28 mouse cellular contexts compared by ENCODE assay signal in genomic region chr6:55804681-55805000, GRCm38 (mm10). TPM values are rescaled to one million over a fixed set of nuclear protein-coding genes. Genes with fewer than 3 reads are reported as not detected.
DNase-seq lines count a peak whose midpoint lies in the region; ATAC-seq lines count a peak whose summit lies in the region.
"Had no signal": no experiment of that assay in that cellular context is flagged by ENCODE, and none has a peak within 500 bp of the region (broad histone marks: within the 10 kb centered on the region; RNA-seq: fewer than 3 reads in every experiment).

No protein-coding gene starts in this region.

- peaks cover 26% of the 10 kb centered on the region for H3K4me1 ChIP-seq in forebrain, embryonic 13.5 days
- peaks cover 7% of the 10 kb centered on the region for H3K4me1 ChIP-seq in forebrain, embryonic 10.5 days
- H3K4me1 ChIP-seq in hindbrain, embryonic 15.5 days (replicated peaks): peaks cover 6% of the 10 kb centered on the region; the same call in 1 of the 2 replicates
- H3K4me1 ChIP-seq in hindbrain, embryonic 14.5 days (replicated peaks; ENCODE audit: control insufficient read depth, insufficient read depth, low read length): peaks cover 6% of the 10 kb centered on the region; the same call in 1 of the 2 replicates
- H3K4me1 ChIP-seq: heart, embryonic 13.5 days; intestine, embryonic 15.5 days; lung, embryonic 15.5 days; midbrain, embryonic 12.5 days had no signal

- 82% methylated on average over 4 of the region's 4 CpGs for WGBS in forebrain, embryonic 13.5 days
- WGBS in forebrain, embryonic 10.5 days: 90% methylated on average over 4 of the region's 4 CpGs
- WGBS in hindbrain, embryonic 15.5 days: 83% methylated on average over 4 of the region's 4 CpGs
- WGBS in hindbrain, embryonic 14.5 days: 85% methylated on average over 4 of the region's 4 CpGs

- no peaks in the 10 kb centered on the region for H3K9me3 ChIP-seq in forebrain, embryonic 13.5 days (replicated peaks)
- H3K9me3 ChIP-seq in forebrain, embryonic 10.5 days: no peaks in the 10 kb centered on the region
- H3K9me3 ChIP-seq in hindbrain, embryonic 15.5 days: no peaks in the 10 kb centered on the region
- H3K9me3 ChIP-seq in hindbrain, embryonic 14.5 days (ENCODE audit: control insufficient read depth, low read length): no peaks in the 10 kb centered on the region
- H3K9me3 ChIP-seq: embryonic facial prominence, embryonic 10.5 days; embryonic facial prominence, embryonic 15.5 days; heart, embryonic 13.5 days; hindbrain, embryonic 10.5 days; intestine, embryonic 15.5 days; limb, embryonic 13.5 days; lung, embryonic 15.5 days; midbrain, embryonic 12.5 days; neural tube, embryonic 15.5 days had no signal

- peak overlapping the region; percentile 7; the same call in 1 of the 2 replicates for H3K4me2 ChIP-seq in forebrain, embryonic 13.5 days
- no peak overlapping the region for H3K4me2 ChIP-seq in hindbrain, embryonic 15.5 days
- no peak overlapping the region for H3K4me2 ChIP-seq in hindbrain, embryonic 14.5 days (replicated peaks)
- H3K4me2 ChIP-seq: embryonic facial prominence, embryonic 15.5 days; heart, embryonic 13.5 days; intestine, embryonic 15.5 days; liver, embryonic 11.5 days; lung, embryonic 15.5 days; midbrain, embryonic 12.5 days had no signal

- H3K9ac ChIP-seq in forebrain, embryonic 13.5 days: no peak overlapping the region
- H3K9ac ChIP-seq in hindbrain, embryonic 15.5 days: no peak overlapping the region
- no peak overlapping the region for H3K9ac ChIP-seq in hindbrain, embryonic 14.5 days
- H3K9ac ChIP-seq: embryonic facial prominence, embryonic 15.5 days; heart, embryonic 13.5 days; intestine, embryonic 15.5 days; limb, embryonic 13.5 days; lung, embryonic 15.5 days; midbrain, embryonic 12.5 days; neural tube, embryonic 15.5 days had no signal

- H3K27me3 ChIP-seq in forebrain, embryonic 13.5 days: no peaks in the 10 kb centered on the region
- no peaks in the 10 kb centered on the region for H3K27me3 ChIP-seq in forebrain, embryonic 10.5 days (ENCODE audit: poor library complexity, severe bottlenecking)
- no peaks in the 10 kb centered on the region for H3K27me3 ChIP-seq in hindbrain, embryonic 15.5 days
- no peaks in the 10 kb centered on the region for H3K27me3 ChIP-seq in hindbrain, embryonic 14.5 days (ENCODE audit: control insufficient read depth, insufficient read depth, low read length)
- H3K27me3 ChIP-seq: CH12.LX; embryonic facial prominence, embryonic 15.5 days; intestine, embryonic 15.5 days; limb, embryonic 13.5 days; lung, embryonic 15.5 days; midbrain, embryonic 12.5 days; neural tube, embryonic 15.5 days had no signal

- H3K36me3 ChIP-seq in forebrain, embryonic 13.5 days (ENCODE audit: poor library complexity, severe bottlenecking): no peaks in the 10 kb centered on the region
- no peaks in the 10 kb centered on the region for H3K36me3 ChIP-seq in forebrain, embryonic 10.5 days (replicated peaks)
- H3K36me3 ChIP-seq in hindbrain, embryonic 15.5 days: no peaks in the 10 kb centered on the region
- H3K36me3 ChIP-seq in hindbrain, embryonic 14.5 days (replicated peaks; ENCODE audit: control insufficient read depth, insufficient read depth): no peaks in the 10 kb centered on the region
- H3K36me3 ChIP-seq: embryonic facial prominence, embryonic 10.5 days; embryonic facial prominence, embryonic 15.5 days; heart, embryonic 13.5 days; hindbrain, embryonic 10.5 days; intestine, embryonic 15.5 days; limb, embryonic 13.5 days; lung, embryonic 15.5 days; midbrain, embryonic 12.5 days; neural tube, embryonic 15.5 days had no signal

- no peak for DNase-seq in forebrain, embryonic 10.5 days (ENCODE audit: extremely low spot score, low spot score)
- no peak for DNase-seq in hindbrain, embryonic 14.5 days (ENCODE audit: low spot score)
- DNase-seq in right cerebral cortex, adult 18-20 months: peak; percentile 44
- DNase-seq in right cerebral cortex, postnatal 4 days: no peak
- DNase-seq in spleen, adult 18-20 months: no peak
- DNase-seq: kidney, adult 2 months; kidney, postnatal 36 days; thymus, postnatal 14 days had no signal

- ATAC-seq in forebrain, embryonic 13.5 days: no peak
- 0 out of 2 replicates have a peak, but pooled peaks have one; percentile 33 for ATAC-seq in hindbrain, embryonic 15.5 days (ENCODE audit: low FRiP score, low read depth)
- ATAC-seq in hindbrain, embryonic 14.5 days (ENCODE audit: low FRiP score): no peak
- ATAC-seq: activated CD4-positive, CD25-positive, alpha-beta regulatory T cell, adult 4 months; intestine, embryonic 15.5 days had no signal

- H3K27ac ChIP-seq in forebrain, embryonic 13.5 days: peak overlapping the region; percentile 84
- no peak overlapping the region for H3K27ac ChIP-seq in forebrain, embryonic 10.5 days
- no peak overlapping the region for H3K27ac ChIP-seq in hindbrain, embryonic 15.5 days (replicated peaks)
- no peak overlapping the region for H3K27ac ChIP-seq in hindbrain, embryonic 14.5 days
- H3K27ac ChIP-seq: embryonic facial prominence, embryonic 10.5 days; embryonic facial prominence, embryonic 15.5 days; heart, adult 2 months; heart, embryonic 13.5 days; hindbrain, postnatal 0 days; intestine, embryonic 15.5 days; lung, embryonic 15.5 days; midbrain, embryonic 12.5 days had no signal

- H3K4me3 ChIP-seq in forebrain, embryonic 13.5 days: no peak overlapping the region
- no peak overlapping the region for H3K4me3 ChIP-seq in forebrain, embryonic 10.5 days
- H3K4me3 ChIP-seq in hindbrain, embryonic 15.5 days: no peak overlapping the region
- no peak overlapping the region for H3K4me3 ChIP-seq in hindbrain, embryonic 14.5 days (replicated peaks; ENCODE audit: low read length)
- H3K4me3 ChIP-seq: embryonic facial prominence, embryonic 10.5 days; embryonic facial prominence, embryonic 15.5 days; heart, adult 2 months; heart, embryonic 13.5 days; hindbrain, embryonic 10.5 days; intestine, embryonic 15.5 days; limb, embryonic 13.5 days; lung, embryonic 15.5 days; midbrain, embryonic 12.5 days; neural tube, embryonic 15.5 days had no signal

RNA-seq across cellular contexts. Expression of gene Itprid1, which starts 32.1 kb away (rescaled TPM):
- polyA plus RNA-seq in forebrain, embryonic 13.5 days (2015; fragmentation: Nextera tagmentation; extraction: Ambion mirVana): 0.50 and 0.92 TPM in 2 replicates
- not detected in 2 replicates for polyA plus RNA-seq in forebrain, embryonic 10.5 days (2016; fragmentation: Nextera tagmentation; extraction: Ambion mirVana)
- 0.22 TPM in 1 of 2 replicates, not detected in the other for polyA plus RNA-seq in hindbrain, embryonic 15.5 days (2015; fragmentation: Nextera tagmentation; extraction: Ambion mirVana)
- polyA plus RNA-seq in hindbrain, embryonic 14.5 days (2014; fragmentation: Nextera tagmentation; extraction: Ambion mirVana): not detected in 2 replicates
- polyA plus RNA-seq: activated CD4-positive, CD25-positive, alpha-beta regulatory T cell, adult 4 months; adrenal gland, adult 2 months; C2C12; cerebellum, adult 2 months; embryonic facial prominence, embryonic 10.5 days; heart, embryonic 13.5 days; intestine, embryonic 15.5 days; kidney, adult 2 months; liver, embryonic 11.5 days; liver, embryonic 16.5 days; midbrain, embryonic 12.5 days had no signal
